Mouse (Mus musculus): ENCODE results near the gene Tceal8. TPM values are rescaled to one million over a fixed set of nuclear protein-coding genes. Genes with fewer than 3 reads are reported as not detected.
"Not testable (repeated sequence)": the region's sequence is repeated elsewhere in the genome, so short reads cannot be mapped to it uniquely, and the experiment has no call there.

The Tceal8 gene
- polyA plus RNA-seq, 1 experiment from 2014 or later, result 191 TPM

GRCm38 (mm10) chrX:136180897-136181553 is 8.9 kb upstream of the Tceal8 start:
- ATAC-seq (ENCODE audit: low read depth) (no peak), DNase-seq (no peak)
- 30% methylated on average over 11 of the region's 11 CpGs for WGBS (ENCODE audit: insufficient replicate concordance)
- Histone ChIP-seq H3K36me3 (no peaks in the 10 kb centered on the region), H3K27me3 (0 out of 2 replicates have a peak, but pooled peaks cover 3% of the 10 kb centered on the region), H3K9me3 (replicated peaks) (no peaks in the 10 kb centered on the region), H3K4me3 (replicated peaks) (no peak overlapping the region), H3K27ac (no peak overlapping the region), H3K4me2 (no peak overlapping the region), H3K9ac (no peak overlapping the region), H3K4me1 (replicated peaks) (no peaks in the 10 kb centered on the region)

GRCm38 (mm10) chrX:136172786-136173185 is 644 bp upstream of the Tceal8 start:
- Histone ChIP-seq H3K27me3 (no peaks in the 10 kb centered on the region), H3K36me3 (peaks cover 8% of the 10 kb centered on the region; the same call in 1 of the 2 replicates), H3K9ac (peak overlapping the region; percentile 47; the same call in 1 of the 2 replicates), H3K4me2 (peak overlapping the region; percentile 69), H3K4me3 (replicated peaks) (peak overlapping the region; percentile 72), H3K27ac (peak overlapping the region; percentile 29; the same call in 1 of the 2 replicates), H3K4me1 (replicated peaks) (peaks cover 8% of the 10 kb centered on the region), H3K9me3 (replicated peaks) (no peaks in the 10 kb centered on the region)
- ATAC-seq (ENCODE audit: low read depth) (no peak), DNase-seq (no peak)
- WGBS (ENCODE audit: insufficient replicate concordance), result 27% methylated on average over 10 of the region's 10 CpGs

GRCm38 (mm10) chrX:136171189-136172117 is 689 bp downstream of the Tceal8 start:
- ATAC-seq (ENCODE audit: low read depth), result peak; percentile 70
- H3K9me3 ChIP-seq (replicated peaks), result no peaks in the 10 kb centered on the region
- peaks cover 8% of the 10 kb centered on the region; the same call in 1 of the 2 replicates for H3K36me3 ChIP-seq
- H3K4me1 ChIP-seq (replicated peaks), result peaks cover 8% of the 10 kb centered on the region
- no peaks in the 10 kb centered on the region for H3K27me3 ChIP-seq
- peak overlapping the region; percentile 72 for H3K4me3 ChIP-seq (replicated peaks)
- peak overlapping the region; percentile 69 for H3K4me2 ChIP-seq
- H3K27ac ChIP-seq, result peak overlapping the region; percentile 85
- peak overlapping the region; percentile 80 for H3K9ac ChIP-seq
- DNase-seq, result peak; percentile 36
- WGBS (ENCODE audit: insufficient replicate concordance), result 14% methylated on average over 24 of the region's 24 CpGs

- ATAC-seq (ENCODE audit: low read depth), result peak; percentile 83
Measured at GRCm38 (mm10) chrX:136170625-136171024, 1.5 kb downstream of the Tceal8 start.

GRCm38 (mm10) chrX:136144195-136144594 is 27.9 kb downstream of the Tceal8 start:
- Histone ChIP-seq H3K4me2 (no peak overlapping the region), H3K27me3 (no peaks in the 10 kb centered on the region), H3K36me3 (no peaks in the 10 kb centered on the region), H3K9me3 (replicated peaks) (no peaks in the 10 kb centered on the region), H3K4me1 (replicated peaks) (peaks cover 7% of the 10 kb centered on the region), H3K4me3 (replicated peaks) (no peak overlapping the region), H3K9ac (no peak overlapping the region), H3K27ac (no peak overlapping the region)
- no peak for ATAC-seq (ENCODE audit: low read depth)
- no peak for DNase-seq
- WGBS (ENCODE audit: insufficient replicate concordance), result 49% methylated on average over 7 of the region's 7 CpGs

More at GRCm38 (mm10) chrX:136170625-136171024, 1.5 kb downstream of the Tceal8 start:
- H3K4me2 ChIP-seq, result peak overlapping the region; percentile 69
- 30% methylated on average over 10 of the region's 10 CpGs for WGBS (ENCODE audit: insufficient replicate concordance)
- peaks cover 8% of the 10 kb centered on the region; the same call in 1 of the 2 replicates for H3K36me3 ChIP-seq
- no peaks in the 10 kb centered on the region for H3K27me3 ChIP-seq
- H3K4me3 ChIP-seq (replicated peaks), result peak overlapping the region; percentile 72
- H3K9me3 ChIP-seq (replicated peaks), result no peaks in the 10 kb centered on the region
- peaks cover 8% of the 10 kb centered on the region for H3K4me1 ChIP-seq (replicated peaks)
- H3K27ac ChIP-seq, result peak overlapping the region; percentile 85
- peak; percentile 13 for DNase-seq
- H3K9ac ChIP-seq, result peak overlapping the region; percentile 80

GRCm38 (mm10) chrX:136143711-136144110 is 28.4 kb downstream of the Tceal8 start:
- ATAC-seq (ENCODE audit: low read depth), result no peak
- Histone ChIP-seq H3K4me2 (no peak overlapping the region), H3K27me3 (no peaks in the 10 kb centered on the region), H3K27ac (no peak overlapping the region; the same call in 1 of the 2 replicates), H3K4me1 (replicated peaks) (peaks cover 7% of the 10 kb centered on the region), H3K9ac (no peak overlapping the region), H3K9me3 (replicated peaks) (no peaks in the 10 kb centered on the region), H3K4me3 (replicated peaks) (no peak overlapping the region), H3K36me3 (no peaks in the 10 kb centered on the region)
- WGBS (ENCODE audit: insufficient replicate concordance), result 75% methylated on average over 2 of the region's 2 CpGs
- no peak for DNase-seq

- Histone ChIP-seq H3K4me1 (replicated peaks) (peaks cover 20% of the 10 kb centered on the region), H3K9me3 (replicated peaks) (no peaks in the 10 kb centered on the region), H3K27ac (0 out of 2 replicates have a peak overlapping the region, but pooled peaks have one; percentile 9), H3K27me3 (no peaks in the 10 kb centered on the region), H3K36me3 (no peaks in the 10 kb centered on the region), H3K9ac (no peak overlapping the region), H3K4me2 (peak overlapping the region; percentile 33; the same call in 1 of the 2 replicates), H3K4me3 (replicated peaks) (no peak overlapping the region)
- no peak for ATAC-seq (ENCODE audit: low read depth)
- WGBS (ENCODE audit: insufficient replicate concordance), result 55% methylated on average over 5 of the region's 5 CpGs
- DNase-seq, result no peak
Measured at GRCm38 (mm10) chrX:136141385-136141784, 30.8 kb downstream of the Tceal8 start.

GRCm38 (mm10) chrX:136139640-136140004 is 32.5 kb downstream of the Tceal8 start:
- peak overlapping the region; percentile 64 for H3K27ac ChIP-seq
- not testable (repeated sequence) for DNase-seq; H3K36me3 ChIP-seq; H3K27me3 ChIP-seq; H3K9me3 ChIP-seq (replicated peaks)
- H3K9ac ChIP-seq, result peak overlapping the region; percentile 76
- peak overlapping the region; percentile 54 for H3K4me2 ChIP-seq
- H3K4me3 ChIP-seq (replicated peaks), result peak overlapping the region; percentile 65
- peaks cover 32% of the 10 kb centered on the region for H3K4me1 ChIP-seq (replicated peaks)
- ATAC-seq (ENCODE audit: low read depth), result peak; percentile 22
- 20% methylated on average over 5 of the region's 5 CpGs for WGBS (ENCODE audit: insufficient replicate concordance)

GRCm38 (mm10) chrX:136138827-136139639 is 33.1 kb downstream of the Tceal8 start, which contains the start of gene Bex4:
TSS of gene Bex4 (plus strand) at chrX:136138996.
- ATAC-seq (ENCODE audit: low read depth), result peak; percentile 71
- peak within 1 kb of the TSS; percentile 77 for H3K27ac ChIP-seq
- peak within 1 kb of the TSS; percentile 65 for H3K4me3 ChIP-seq (replicated peaks)
- not testable (repeated sequence) for H3K27me3 ChIP-seq; H3K36me3 ChIP-seq; H3K9me3 ChIP-seq (replicated peaks); DNase-seq
- H3K9ac ChIP-seq, result peak within 1 kb of the TSS; percentile 76
- peak within 1 kb of the TSS; percentile 54 for H3K4me2 ChIP-seq
- peaks cover 35% of the 10 kb centered on the region for H3K4me1 ChIP-seq (replicated peaks)
- WGBS (ENCODE audit: insufficient replicate concordance), result 32% methylated on average over 19 of the region's 64 CpGs

GRCm38 (mm10) chrX:136135559-136135958 is 36.6 kb downstream of the Tceal8 start:
- peak; percentile 88 for ATAC-seq (ENCODE audit: low read depth)
- Histone ChIP-seq H3K9me3 (replicated peaks) (no peaks in the 10 kb centered on the region), H3K27ac (peak overlapping the region; percentile 86), H3K27me3 (no peaks in the 10 kb centered on the region), H3K4me1 (replicated peaks) (peaks cover 28% of the 10 kb centered on the region), H3K9ac (peak overlapping the region; percentile 36; the same call in 1 of the 2 replicates), H3K4me2 (peak overlapping the region; percentile 37), H3K36me3 (no peaks in the 10 kb centered on the region), H3K4me3 (replicated peaks) (no peak overlapping the region)
- 34% methylated on average over 4 of the region's 4 CpGs for WGBS (ENCODE audit: insufficient replicate concordance)
- peak; percentile 27 for DNase-seq

Data from liver, embryonic 13.5 days (tissue).